Mouse (Mus musculus): ENCODE measurements around the gene Wnt5b. TPM values are rescaled to one million over a fixed set of nuclear protein-coding genes. Genes with fewer than 3 reads are reported as not detected.
"Not testable (repeated sequence)": the region's sequence is repeated elsewhere in the genome, so short reads cannot be mapped to it uniquely, and the experiment has no call there.

Wnt5b gene
- polyA plus RNA-seq, 1 experiment from 2014 or later = 0.18 TPM

DNA sequence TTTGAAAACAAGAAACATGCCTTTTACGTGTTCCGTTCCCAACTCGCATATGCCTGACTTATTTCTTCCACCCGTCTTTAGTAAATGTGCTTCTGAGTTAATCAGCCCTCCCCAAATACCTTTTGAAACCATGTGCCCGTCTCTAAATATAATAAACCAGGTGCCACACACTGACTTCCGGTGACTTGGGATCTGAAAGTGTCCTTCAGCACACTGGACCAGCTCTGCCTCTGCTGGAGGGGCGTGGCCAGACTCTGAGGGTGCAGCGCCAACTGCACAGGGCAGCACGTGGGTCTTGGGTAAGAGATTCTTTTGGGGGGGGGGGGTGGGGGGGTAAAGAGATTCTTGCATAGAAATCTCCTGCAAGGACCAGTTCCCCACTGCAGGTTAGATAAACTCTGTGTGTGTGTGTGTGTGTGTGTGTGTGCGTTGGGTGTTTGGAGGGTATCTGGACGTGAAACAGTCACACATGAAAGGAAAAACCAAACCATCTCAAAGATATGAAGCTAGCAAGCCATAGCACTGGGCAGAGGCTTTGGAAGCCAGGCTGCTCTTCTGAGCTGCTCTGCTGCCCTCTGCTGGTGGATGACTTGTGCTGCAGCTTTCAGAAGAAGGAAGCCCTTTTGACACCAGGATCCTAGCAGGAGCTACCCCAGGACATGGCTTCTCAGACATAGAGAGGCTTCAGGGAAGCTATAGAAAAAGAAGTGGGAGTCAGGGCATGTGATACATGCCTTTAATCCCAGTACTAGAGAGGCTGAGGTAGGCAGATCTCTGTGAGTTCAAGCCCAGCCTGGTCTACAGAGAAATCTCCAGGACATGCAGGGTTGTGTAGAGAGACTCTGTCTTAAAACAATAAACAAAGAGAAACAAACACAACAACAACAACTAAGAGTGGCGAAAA lies 100.2 kb downstream of the Wnt5b start:
- H3K27me3 ChIP-seq (ENCODE audit: control insufficient read depth, insufficient read depth, low read depth, low read length) = peaks cover 13% of the 10 kb centered on the region
- no peaks in the 10 kb centered on the region for H3K36me3 ChIP-seq (ENCODE audit: control insufficient read depth, insufficient read depth)
- WGBS (ENCODE audit: insufficient replicate concordance) = 27% methylated on average over 12 of the region's 12 CpGs
- no peak overlapping the region for H3K9ac ChIP-seq (ENCODE audit: low read depth, low read length)
- H3K4me1 ChIP-seq (ENCODE audit: control insufficient read depth, low read depth, low read length) = peaks cover 5% of the 10 kb centered on the region
- peak; percentile 39; the same call in 1 of the 2 replicates for ATAC-seq (ENCODE audit: low read depth)
- no peak overlapping the region for H3K27ac ChIP-seq (ENCODE audit: low read length)
- H3K9me3 ChIP-seq (replicated peaks; ENCODE audit: control insufficient read depth, low read length) = no peaks in the 10 kb centered on the region
- H3K4me3 ChIP-seq (ENCODE audit: low read depth, low read length) = no peak overlapping the region
- H3K4me2 ChIP-seq (ENCODE audit: low read depth, low read length) = peak overlapping the region; percentile 18

DNA sequence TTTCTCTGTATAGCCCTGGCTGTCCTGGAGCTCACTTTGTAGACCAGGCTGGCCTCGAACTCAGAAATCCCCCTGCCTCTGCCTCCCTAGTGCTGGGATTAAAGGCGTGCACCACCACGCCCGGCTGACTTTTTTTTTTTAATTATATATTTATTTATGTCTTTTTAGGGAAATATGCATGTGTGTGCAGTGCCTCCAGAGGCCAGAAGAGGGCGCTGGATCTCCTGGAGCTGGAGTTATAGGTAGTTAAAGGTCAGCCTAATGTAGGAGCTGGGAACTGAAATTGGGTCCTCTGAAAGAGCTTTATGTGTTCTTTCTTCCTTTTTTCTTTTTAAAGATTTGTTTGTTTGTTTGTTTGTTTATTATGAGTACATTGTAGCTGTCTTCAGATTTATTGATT lies 101.4 kb downstream of the Wnt5b start:
- not testable (repeated sequence) for ATAC-seq (ENCODE audit: low read depth); H3K27me3 ChIP-seq (ENCODE audit: control insufficient read depth, insufficient read depth, low read depth, low read length); H3K27ac ChIP-seq (ENCODE audit: low read length); H3K4me1 ChIP-seq (ENCODE audit: control insufficient read depth, low read depth, low read length); H3K36me3 ChIP-seq (ENCODE audit: control insufficient read depth, insufficient read depth); H3K4me3 ChIP-seq (ENCODE audit: low read depth, low read length); H3K9me3 ChIP-seq (replicated peaks; ENCODE audit: control insufficient read depth, low read length); H3K4me2 ChIP-seq (ENCODE audit: low read depth, low read length); H3K9ac ChIP-seq (ENCODE audit: low read depth, low read length)
- 60% methylated on average over 5 of the region's 5 CpGs for WGBS (ENCODE audit: insufficient replicate concordance)

DNA sequence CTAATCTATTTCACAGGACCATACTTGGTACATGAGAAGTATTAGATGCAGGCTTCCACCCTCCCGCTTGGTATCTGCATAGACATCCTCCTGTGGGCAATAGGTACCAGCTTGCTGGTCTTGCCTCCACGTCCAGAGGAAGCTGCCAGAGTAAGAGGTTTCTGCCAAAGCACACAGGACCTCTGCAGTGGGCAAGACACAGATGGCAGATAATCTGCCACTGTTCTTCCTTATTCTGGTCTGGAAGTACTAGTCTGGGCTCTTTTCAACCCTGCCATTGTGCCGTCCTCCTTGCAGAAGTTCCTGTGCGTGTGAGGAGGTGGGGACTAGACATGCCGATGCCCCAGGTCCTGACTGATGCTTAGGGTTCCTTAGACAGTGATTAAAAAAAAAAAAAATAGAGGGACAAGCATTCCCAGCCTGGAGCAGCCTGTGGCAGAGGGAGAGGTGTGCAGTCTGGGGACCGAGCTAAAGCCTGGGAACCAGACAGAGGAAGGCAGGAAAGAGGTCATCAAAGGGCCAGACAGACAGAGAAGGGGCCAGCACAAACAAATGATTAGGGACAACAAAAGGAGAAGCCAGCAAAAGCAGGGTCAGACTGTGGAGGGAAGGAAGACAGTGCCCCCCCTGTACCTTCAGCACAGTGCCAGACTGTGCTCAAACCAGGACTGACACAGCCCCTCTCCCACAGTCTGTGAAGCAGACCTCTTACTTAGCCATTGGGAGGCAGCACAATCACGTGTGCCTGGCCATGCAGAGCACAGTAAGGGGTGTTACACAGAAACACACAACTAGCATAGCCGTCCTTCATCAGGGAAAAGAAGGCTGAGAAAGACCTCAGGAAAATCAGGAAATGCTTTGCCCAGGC lies 106.0 kb downstream of the Wnt5b start:
- H3K27ac ChIP-seq (ENCODE audit: low read length) = no peak overlapping the region
- H3K4me2 ChIP-seq (ENCODE audit: low read depth, low read length) = no peak overlapping the region
- no peak overlapping the region for H3K9ac ChIP-seq (ENCODE audit: low read depth, low read length)
- no peak overlapping the region for H3K4me3 ChIP-seq (ENCODE audit: low read depth, low read length)
- no peaks in the 10 kb centered on the region for H3K27me3 ChIP-seq (ENCODE audit: control insufficient read depth, insufficient read depth, low read depth, low read length)
- no peaks in the 10 kb centered on the region for H3K36me3 ChIP-seq (ENCODE audit: control insufficient read depth, insufficient read depth)
- no peak for ATAC-seq (ENCODE audit: low read depth)
- no peaks in the 10 kb centered on the region for H3K4me1 ChIP-seq (ENCODE audit: control insufficient read depth, low read depth, low read length)
- 24% methylated on average over 8 of the region's 8 CpGs for whole genome bisulfite sequencing (ENCODE audit: insufficient replicate concordance)
- no peaks in the 10 kb centered on the region for H3K9me3 ChIP-seq (replicated peaks; ENCODE audit: control insufficient read depth, low read length)

DNA sequence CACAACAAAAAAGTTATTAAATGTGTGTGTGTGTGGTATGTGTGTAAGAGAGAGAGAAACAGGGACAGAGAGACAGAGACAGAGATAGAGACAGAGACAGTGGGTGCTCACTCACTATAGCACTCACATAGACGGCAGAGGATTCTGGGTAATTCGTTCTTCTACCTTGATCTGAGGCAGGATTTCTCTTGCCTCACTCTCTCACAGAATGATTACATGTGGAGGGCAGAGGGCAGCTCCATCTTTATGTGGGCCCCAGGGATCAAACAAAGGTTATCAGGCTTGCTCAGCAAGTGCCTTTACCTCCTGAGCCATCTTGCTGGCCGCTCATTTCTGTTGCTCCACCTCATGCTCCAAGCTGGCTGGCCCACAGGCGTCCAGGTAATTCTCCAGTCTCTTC lies 109.8 kb downstream of the Wnt5b start:
- Histone ChIP-seq H3K9me3 (replicated peaks; ENCODE audit: control insufficient read depth, low read length) (no peaks in the 10 kb centered on the region), H3K27ac (ENCODE audit: low read length) (no peak overlapping the region), H3K4me1 (ENCODE audit: control insufficient read depth, low read depth, low read length) (no peaks in the 10 kb centered on the region), H3K4me3 (ENCODE audit: low read depth, low read length) (no peak overlapping the region), H3K9ac (ENCODE audit: low read depth, low read length) (no peak overlapping the region), H3K27me3 (ENCODE audit: control insufficient read depth, insufficient read depth, low read depth, low read length) (no peaks in the 10 kb centered on the region), H3K4me2 (ENCODE audit: low read depth, low read length) (no peak overlapping the region), H3K36me3 (ENCODE audit: control insufficient read depth, insufficient read depth) (no peaks in the 10 kb centered on the region)
- ATAC-seq (ENCODE audit: low read depth) = peak; percentile 55; the same call in 1 of the 2 replicates
- WGBS (ENCODE audit: insufficient replicate concordance) = 67% methylated on average over 4 of the region's 4 CpGs

DNA sequence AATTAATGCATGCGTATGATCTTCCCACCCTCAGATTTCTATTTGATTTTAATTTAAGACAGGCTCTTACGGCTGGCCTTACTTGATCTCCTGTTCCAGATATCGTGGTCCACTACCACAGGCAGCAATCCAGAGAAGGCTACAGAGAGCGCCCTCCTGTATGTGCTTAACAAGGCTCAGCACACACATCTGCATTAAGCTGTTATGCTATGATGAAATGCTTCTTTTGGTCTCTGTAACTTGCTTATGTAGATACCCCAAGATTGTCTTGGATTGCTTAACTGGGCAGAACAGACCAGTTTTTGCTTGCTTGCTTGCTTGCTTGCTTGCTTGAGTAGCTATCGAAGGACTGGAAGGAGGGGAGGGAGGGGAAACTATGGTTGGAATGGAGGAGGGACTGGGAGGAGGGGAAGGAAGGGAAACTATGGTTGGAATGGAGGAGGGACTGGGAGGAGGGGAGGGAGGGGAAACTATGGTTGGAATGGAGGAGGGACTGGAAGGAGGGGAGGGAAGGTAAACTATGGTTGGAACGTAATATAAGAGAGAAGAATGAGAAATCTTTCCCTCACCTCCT lies 112.3 kb downstream of the Wnt5b start:
- Histone ChIP-seq H3K9me3 (replicated peaks; ENCODE audit: control insufficient read depth, low read length) (no peaks in the 10 kb centered on the region), H3K4me3 (ENCODE audit: low read depth, low read length) (no peak overlapping the region), H3K4me2 (ENCODE audit: low read depth, low read length) (no peak overlapping the region), H3K9ac (ENCODE audit: low read depth, low read length) (no peak overlapping the region), H3K4me1 (ENCODE audit: control insufficient read depth, low read depth, low read length) (no peaks in the 10 kb centered on the region), H3K27me3 (ENCODE audit: control insufficient read depth, insufficient read depth, low read depth, low read length) (no peaks in the 10 kb centered on the region), H3K36me3 (ENCODE audit: control insufficient read depth, insufficient read depth) (no peaks in the 10 kb centered on the region), H3K27ac (ENCODE audit: low read length) (no peak overlapping the region)
- WGBS (ENCODE audit: insufficient replicate concordance) = 68% methylated on average over 6 of the region's 6 CpGs
- ATAC-seq (ENCODE audit: low read depth) = no peak

DNA sequence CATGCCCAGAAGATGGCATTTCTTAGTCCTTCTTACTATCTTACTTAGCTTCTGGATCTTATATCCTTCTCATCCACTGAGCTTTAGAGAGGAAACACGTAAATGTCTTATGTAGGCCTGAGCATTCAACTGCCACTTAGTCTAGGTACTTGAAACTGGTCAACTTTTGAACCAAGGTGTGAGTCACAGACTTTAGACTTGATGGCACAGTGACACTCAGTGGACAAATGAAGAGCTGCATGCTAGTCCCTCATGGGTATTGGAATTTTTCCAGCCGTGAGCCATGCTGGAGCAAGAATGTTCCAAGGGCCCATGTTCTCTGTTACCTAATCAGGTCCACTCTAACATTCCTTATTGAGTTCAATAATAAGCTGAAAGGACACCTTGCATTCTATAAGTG lies 113.6 kb downstream of the Wnt5b start:
- no peak for ATAC-seq (ENCODE audit: low read depth)
- no peak overlapping the region for H3K4me2 ChIP-seq (ENCODE audit: low read depth, low read length)
- H3K27ac ChIP-seq (ENCODE audit: low read length) = no peak overlapping the region
- H3K27me3 ChIP-seq (ENCODE audit: control insufficient read depth, insufficient read depth, low read depth, low read length) = no peaks in the 10 kb centered on the region
- no peaks in the 10 kb centered on the region for H3K36me3 ChIP-seq (ENCODE audit: control insufficient read depth, insufficient read depth)
- H3K4me3 ChIP-seq (ENCODE audit: low read depth, low read length) = no peak overlapping the region
- WGBS (ENCODE audit: insufficient replicate concordance) = 26% methylated on average over 2 of the region's 2 CpGs
- H3K4me1 ChIP-seq (ENCODE audit: control insufficient read depth, low read depth, low read length) = no peaks in the 10 kb centered on the region
- H3K9me3 ChIP-seq (replicated peaks; ENCODE audit: control insufficient read depth, low read length) = no peaks in the 10 kb centered on the region
- H3K9ac ChIP-seq (ENCODE audit: low read depth, low read length) = no peak overlapping the region

DNA sequence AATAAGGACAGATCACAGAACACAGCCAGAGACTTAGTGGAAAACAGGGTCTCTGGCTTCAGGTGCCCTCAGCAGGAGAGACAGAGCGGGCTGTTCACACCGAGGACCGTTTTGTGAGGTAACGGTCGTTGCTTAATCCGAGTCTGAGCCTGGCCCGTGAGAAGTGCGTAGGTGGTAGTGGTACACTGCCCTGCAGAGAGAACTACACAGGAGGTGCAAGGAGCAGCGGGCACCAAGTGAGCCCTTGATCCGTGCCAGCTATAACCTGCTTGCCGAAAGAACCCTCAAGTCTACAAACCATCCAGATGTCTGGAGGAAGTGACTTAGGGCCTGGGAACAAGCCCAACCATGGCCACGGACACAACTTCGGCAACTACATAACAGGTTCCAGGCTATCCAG lies 114.8 kb downstream of the Wnt5b start:
- Histone ChIP-seq H3K4me2 (ENCODE audit: low read depth, low read length) (no peak overlapping the region), H3K27me3 (ENCODE audit: control insufficient read depth, insufficient read depth, low read depth, low read length) (no peaks in the 10 kb centered on the region)

DNA sequence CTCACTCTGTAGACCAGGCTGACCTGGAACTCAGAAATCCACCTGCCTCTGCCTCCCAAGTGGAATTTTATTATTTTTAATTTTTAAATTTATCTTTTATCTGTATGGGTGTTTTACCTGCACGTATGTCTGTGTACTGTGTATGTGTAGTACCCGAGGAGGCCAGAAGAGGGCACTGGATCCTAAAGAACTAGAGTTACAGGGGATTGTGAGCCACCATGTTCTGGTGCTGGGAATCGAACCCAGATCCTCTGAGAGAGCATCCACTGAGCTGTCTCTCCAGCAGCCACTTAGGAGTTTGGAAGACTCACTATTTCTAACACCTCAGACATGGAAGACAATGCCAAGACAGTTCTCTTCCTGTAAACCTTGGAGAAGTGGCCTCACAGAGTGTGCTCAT lies 115.5 kb downstream of the Wnt5b start:
- Histone ChIP-seq H3K4me1 (ENCODE audit: control insufficient read depth, low read depth, low read length) (no peaks in the 10 kb centered on the region), H3K27me3 (ENCODE audit: control insufficient read depth, insufficient read depth, low read depth, low read length) (no peaks in the 10 kb centered on the region), H3K36me3 (ENCODE audit: control insufficient read depth, insufficient read depth) (no peaks in the 10 kb centered on the region), H3K27ac (ENCODE audit: low read length) (no peak overlapping the region), H3K4me3 (ENCODE audit: low read depth, low read length) (no peak overlapping the region), H3K9me3 (replicated peaks; ENCODE audit: control insufficient read depth, low read length) (no peaks in the 10 kb centered on the region), H3K9ac (ENCODE audit: low read depth, low read length) (no peak overlapping the region), H3K4me2 (ENCODE audit: low read depth, low read length) (no peak overlapping the region)
- 57% methylated on average over 3 of the region's 3 CpGs for WGBS (ENCODE audit: insufficient replicate concordance)
- no peak for ATAC-seq (ENCODE audit: low read depth)

More for the DNA sequence above, 114.8 kb downstream of the Wnt5b start:
- Histone ChIP-seq H3K36me3 (ENCODE audit: control insufficient read depth, insufficient read depth) (no peaks in the 10 kb centered on the region), H3K9me3 (replicated peaks; ENCODE audit: control insufficient read depth, low read length) (no peaks in the 10 kb centered on the region), H3K4me1 (ENCODE audit: control insufficient read depth, low read depth, low read length) (no peaks in the 10 kb centered on the region), H3K9ac (ENCODE audit: low read depth, low read length) (no peak overlapping the region), H3K27ac (ENCODE audit: low read length) (no peak overlapping the region), H3K4me3 (ENCODE audit: low read depth, low read length) (no peak overlapping the region)
- ATAC-seq (ENCODE audit: low read depth) = no peak
- 81% methylated on average over 13 of the region's 13 CpGs for WGBS (ENCODE audit: insufficient replicate concordance)
